Mouse (Mus musculus) G1E-ER4 (cell line): Measurements from ENCODE around the gene Mrpl44. TPM values are rescaled to one million over a fixed set of nuclear protein-coding genes. Genes with fewer than 3 reads are reported as not detected.

Experiments used
- GATA1 ChIP-seq: IDR thresholded peaks from one replicate; pipeline ENCODE4 v1.8.0; 2012; ENCODE audit warnings: low read length, inconsistent platforms
- polyA plus RNA-seq: library from polyadenylated mRNA; stranded (reverse); fragments of >175 nt; gene quantifications from 2 replicates; pipeline ENCODE4 v1.2.3, GENCODE M21; 2012

Mrpl44 gene
- polyA plus RNA-seq, 1 experiment, result 57.7 TPM

- TF ChIP-seq GATA1, result no peak
Measured at GRCm38 (mm10) chr1:79809447-79809846, 33.6 kb downstream of the Mrpl44 start.

GRCm38 (mm10) chr1:79815446-79815845, 39.6 kb downstream of the Mrpl44 start:
- TF ChIP-seq GATA1, result no peak

- TF ChIP-seq GATA1, result no peak
Measured at GRCm38 (mm10) chr1:79819296-79819879, 43.6 kb downstream of the Mrpl44 start.

- no peak for TF ChIP-seq GATA1
Measured at GRCm38 (mm10) chr1:79822806-79823525, 47.1 kb downstream of the Mrpl44 start.

GRCm38 (mm10) chr1:79823951-79824633, 48.3 kb downstream of the Mrpl44 start:
- no peak for TF ChIP-seq GATA1

Other genes with a start within 250 kb of the Mrpl44 start
- gene Ap1s3, start 104.0 kb upstream of the Mrpl44 start, polyA plus RNA-seq, result 2.1 and 2.8 TPM in 2 replicates
- gene Wdfy1, start 125 bp downstream of the Mrpl44 start, polyA plus RNA-seq, result 73.9 and 99.0 TPM in 2 replicates
- gene Serpine2, start 85.2 kb downstream of the Mrpl44 start, polyA plus RNA-seq, result not detected in 2 replicates